Comparison of ENCODE assay signal across 9 mouse cellular contexts in genomic region chr6:98948153-98949141, GRCm38 (mm10).
DNase-seq lines count a peak whose midpoint lies in the region; ATAC-seq and TF ChIP-seq lines count a peak whose summit lies in the region.
"Had no signal": no experiment of that assay in that cellular context is flagged by ENCODE, and none has a peak within 500 bp of the region (broad histone marks: within the 10 kb centered on the region; RNA-seq: fewer than 3 reads in every experiment).

No protein-coding gene starts in this region.

- ATAC-seq in heart, embryonic 13.5 days (ENCODE audit: extremely low read depth, insufficient number of reproducible peaks, low FRiP score, low TSS enrichment) = no peak
- ATAC-seq in lung, postnatal 0 days = no peak
- ATAC-seq in forebrain, embryonic 14.5 days = peak; percentile 75

- peaks cover 56% of the 10 kb centered on the region for H3K36me3 ChIP-seq in heart, embryonic 13.5 days
- peaks cover 13% of the 10 kb centered on the region; the same call in 1 of the 2 replicates for H3K36me3 ChIP-seq in lung, postnatal 0 days (ENCODE audit: insufficient read depth, low read length)
- peaks cover 7% of the 10 kb centered on the region; the same call in 1 of the 2 replicates for H3K36me3 ChIP-seq in forebrain, embryonic 14.5 days (ENCODE audit: control insufficient read depth, insufficient read depth, low read length)

- TF ChIP-seq CTCF in lung, postnatal 0 days (IDR thresholded peaks at IDR 0.05) = no peak
- TF ChIP-seq CTCF in lung, adult 2 months (IDR thresholded peaks at IDR 0.05; ENCODE audit: insufficient read depth, low read length) = no peak
- TF ChIP-seq CTCF in layer of hippocampus, adult 2 months (conservative IDR thresholded peaks at IDR 0.05) = no peak

- H3K27ac ChIP-seq in heart, embryonic 13.5 days (replicated peaks) = peak overlapping the region; percentile 82
- peak overlapping the region; percentile 78; the same call in 1 of the 2 replicates for H3K27ac ChIP-seq in lung, postnatal 0 days (ENCODE audit: low read length)
- peak overlapping the region; percentile 63; the same call in 1 of the 2 replicates for H3K27ac ChIP-seq in forebrain, embryonic 14.5 days (ENCODE audit: low read depth, low read length)
- H3K27ac ChIP-seq in layer of hippocampus, adult 2 months = no peak overlapping the region

- no peaks in the 10 kb centered on the region for H3K27me3 ChIP-seq in heart, embryonic 13.5 days (replicated peaks)
- H3K27me3 ChIP-seq in lung, postnatal 0 days (replicated peaks; ENCODE audit: insufficient read depth, low read length) = no peaks in the 10 kb centered on the region
- H3K27me3 ChIP-seq in forebrain, embryonic 14.5 days (replicated peaks; ENCODE audit: control insufficient read depth, insufficient read depth, low read length) = no peaks in the 10 kb centered on the region

- WGBS in heart, embryonic 13.5 days = 84% methylated on average over 21 of the region's 21 CpGs
- WGBS in lung, postnatal 0 days = 86% methylated on average over 21 of the region's 21 CpGs
- WGBS in lung, adult 2 months = 78% methylated on average over 21 of the region's 21 CpGs
- 32% methylated on average over 21 of the region's 21 CpGs for WGBS in forebrain, embryonic 14.5 days

- no peak for TF ChIP-seq POLR2A in lung, adult 2 months (IDR thresholded peaks at IDR 0.05; ENCODE audit: borderline replicate concordance, extremely low read depth, low read depth, low read length)

- DNase-seq in heart, postnatal 25 days (ENCODE audit: low spot score) = no peak
- DNase-seq in lung, postnatal 0 days (ENCODE audit: low spot score) = no peak
- DNase-seq in lung, adult 2 months = no peak
- DNase-seq in forebrain, embryonic 14.5 days (ENCODE audit: low spot score) = no peak
- DNase-seq in retina, postnatal 1 day = peak; percentile 95
- DNase-seq in yolk sac, embryonic 10.5 days (ENCODE audit: low spot score) = no peak
- no peak for DNase-seq in layer of hippocampus, adult 2 months (ENCODE audit: low spot score in 2 of 2)
- DNase-seq: right cerebral cortex, postnatal 25 days had no signal

- intact Hi-C loops in heart, postnatal 25 days (cut with DNase I) = no loop called here

- no peak overlapping the region for H3K4me3 ChIP-seq in heart, embryonic 13.5 days
- no peak overlapping the region for H3K4me3 ChIP-seq in lung, postnatal 0 days (ENCODE audit: low read depth, low read length)
- no peak overlapping the region for H3K4me3 ChIP-seq in lung, adult 2 months (replicated peaks; ENCODE audit: extremely low read depth, low read depth, low read length)
- no peak overlapping the region for H3K4me3 ChIP-seq in forebrain, embryonic 14.5 days (ENCODE audit: low read depth, low read length)
- H3K4me3 ChIP-seq in layer of hippocampus, adult 2 months = no peak overlapping the region

- H3K9ac ChIP-seq in heart, embryonic 13.5 days = peak overlapping the region; percentile 14; the same call in 1 of the 2 replicates
- H3K9ac ChIP-seq in lung, postnatal 0 days (replicated peaks; ENCODE audit: low read depth) = no peak overlapping the region
- no peak overlapping the region for H3K9ac ChIP-seq in forebrain, embryonic 14.5 days (ENCODE audit: low read length)

- TF ChIP-seq EP300 in lung, postnatal 0 days (IDR thresholded peaks at IDR 0.05) = no peak

- H3K9me3 ChIP-seq in heart, embryonic 13.5 days = no peaks in the 10 kb centered on the region
- H3K9me3 ChIP-seq in lung, postnatal 0 days (ENCODE audit: low read length) = no peaks in the 10 kb centered on the region
- no peaks in the 10 kb centered on the region for H3K9me3 ChIP-seq in forebrain, embryonic 14.5 days (replicated peaks; ENCODE audit: control insufficient read depth, low read length)

- no peak overlapping the region for H3K4me2 ChIP-seq in heart, embryonic 13.5 days
- H3K4me2 ChIP-seq in lung, postnatal 0 days (replicated peaks; ENCODE audit: low read depth, low read length) = no peak overlapping the region
- peak overlapping the region; percentile 9; the same call in 1 of the 2 replicates for H3K4me2 ChIP-seq in forebrain, embryonic 14.5 days (ENCODE audit: low read length)

- peaks cover 49% of the 10 kb centered on the region for H3K4me1 ChIP-seq in heart, embryonic 13.5 days
- H3K4me1 ChIP-seq in lung, postnatal 0 days (ENCODE audit: insufficient read depth, low read depth, low read length) = peaks cover 18% of the 10 kb centered on the region; the same call in 1 of the 2 replicates
- peaks cover 29% of the 10 kb centered on the region for H3K4me1 ChIP-seq in lung, adult 2 months (ENCODE audit: control insufficient read depth, insufficient read depth, low read length)
- H3K4me1 ChIP-seq in forebrain, embryonic 14.5 days (ENCODE audit: control insufficient read depth, insufficient read depth, low read length) = peaks cover 31% of the 10 kb centered on the region
